Mouse (Mus musculus) heart, postnatal 14 days (tissue): ENCODE measurements around the gene Csk. TPM values are rescaled to one million over a fixed set of nuclear protein-coding genes. Genes with fewer than 3 reads are reported as not detected.

Experiments used
- DNase-seq, 2 experiments: peaks; one replicate each; pipeline ENCODE4 v3.0.0; 2021 to 2022
- intact Hi-C: fragments of 180-260 bp; cut with DNase I; formaldehyde crosslinking; loops from one replicate; pipeline ENCODE4 v1.15.1; 2025
- total RNA-seq, 2 experiments: library from RNA; stranded (reverse); gene quantifications; 2 replicates each; pipeline ENCODE4 v1.2.3; 2021

The Csk gene
- total RNA-seq, 2 experiments from 2014 or later, result 26.9 to 34.1 TPM

DNA sequence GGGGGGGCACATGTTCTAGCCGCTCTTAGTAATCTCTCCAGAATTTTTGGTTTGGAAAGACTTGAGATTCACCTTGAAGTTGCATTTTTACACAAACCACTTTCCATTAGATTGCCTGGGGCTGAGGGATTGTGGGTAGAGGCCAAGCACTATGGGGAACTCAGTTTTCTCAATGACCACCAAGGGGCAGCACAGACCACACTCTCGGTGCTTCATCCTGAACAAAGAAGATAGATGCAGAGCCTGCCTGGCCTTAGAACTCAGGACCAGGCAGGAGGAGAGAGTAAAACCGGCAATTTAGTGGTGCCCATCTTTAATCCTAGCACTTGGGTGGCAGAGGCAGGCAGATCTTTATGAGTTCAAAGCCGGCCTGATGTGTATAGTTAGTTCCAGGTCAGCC is 6.3 kb upstream of the Csk start:
- intact Hi-C loops, result loop anchor here (1.0 to 10.0 kb wide), 3 partner anchors 85 to 335 kb away; no protein-coding TSS in a partner anchor
- peak; percentile 79 to 84 for DNase-seq

- intact Hi-C loops, result loop anchor here (1.0 to 10.0 kb wide), 3 partner anchors 85 to 336 kb away; no protein-coding TSS in a partner anchor
- no peak for DNase-seq
These were observed 5.5 kb upstream of the Csk start for GRCm38 (mm10) chr9:57658970-57659369.

- intact Hi-C loops, result loop anchor here (5.0 to 10.0 kb wide), 2 partner anchors 171 to 337 kb away; no protein-coding TSS in a partner anchor
- no peak for DNase-seq
These were observed 4.4 kb upstream of the Csk start for GRCm38 (mm10) chr9:57657843-57658242.

DNA sequence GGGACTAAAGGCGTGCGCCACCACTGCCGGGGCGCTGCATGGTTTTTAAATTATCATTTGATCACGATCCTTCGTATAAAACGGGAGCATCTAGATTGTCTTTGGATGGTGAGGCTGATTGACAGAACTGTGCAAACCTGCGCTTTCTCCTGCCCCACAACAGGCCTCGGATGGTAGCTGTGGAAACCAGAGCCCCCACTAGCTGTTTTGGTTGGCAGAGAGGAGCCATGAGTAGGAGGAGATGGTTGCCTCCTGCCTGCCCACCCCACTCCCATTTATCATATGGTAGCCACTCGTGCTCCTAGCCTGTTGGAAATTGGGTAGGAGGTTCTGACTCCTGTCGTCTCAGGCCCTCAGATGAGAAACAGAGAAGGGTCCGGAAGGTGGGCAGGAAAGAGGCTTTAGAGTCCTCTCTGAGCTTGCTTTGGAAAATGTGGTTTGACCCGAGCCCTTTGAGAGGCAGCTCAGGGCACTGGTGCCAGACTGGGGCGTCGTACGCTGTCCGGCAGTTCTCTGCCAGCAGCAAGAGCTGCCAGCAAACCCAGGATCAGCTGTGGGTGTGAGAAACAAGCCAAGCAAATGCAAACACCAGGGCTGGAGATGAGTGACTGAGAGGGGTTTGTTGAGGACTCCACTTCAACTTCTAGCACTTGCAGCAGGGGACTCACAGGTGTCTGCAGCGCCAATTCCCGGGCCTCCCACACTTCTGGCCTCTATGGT is 3.4 kb upstream of the Csk start:
- no peak for DNase-seq
- intact Hi-C loops, result loop anchor here (5.0 to 10.0 kb wide), 2 partner anchors 169 to 338 kb away; no protein-coding TSS in a partner anchor

DNA sequence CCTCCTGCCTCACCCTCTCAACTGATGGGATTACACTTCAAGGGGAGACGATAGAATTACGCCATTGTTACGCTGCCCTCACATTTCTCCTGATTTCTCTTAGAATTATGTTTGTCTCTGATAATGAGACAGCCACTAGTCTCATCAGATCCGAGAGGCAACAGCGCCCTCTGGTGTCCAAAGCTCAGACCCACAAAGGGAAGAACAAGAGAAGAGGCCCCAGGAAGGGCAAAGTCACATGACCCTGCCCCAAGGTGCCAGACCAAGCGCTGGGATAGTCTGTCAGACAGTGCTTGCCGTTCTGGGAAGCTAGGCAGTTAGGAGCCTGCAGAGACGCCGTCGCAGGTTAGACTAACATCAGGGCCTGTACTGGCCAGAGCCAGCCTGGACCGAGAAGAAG is 2.3 kb upstream of the Csk start:
- DNase-seq, result peak; percentile 93 to 98
- intact Hi-C loops, result loop anchor here (1.0 to 10.0 kb wide), 5 partner anchors 26 to 339 kb away; no protein-coding TSS in a partner anchor

- intact Hi-C loops, result loop anchor here (1.0 to 10.0 kb wide), 6 partner anchors 26 to 340 kb away; no protein-coding TSS in a partner anchor
- DNase-seq, result no peak
These were observed 1.5 kb upstream of the Csk start for GRCm38 (mm10) chr9:57654966-57655365.

DNA sequence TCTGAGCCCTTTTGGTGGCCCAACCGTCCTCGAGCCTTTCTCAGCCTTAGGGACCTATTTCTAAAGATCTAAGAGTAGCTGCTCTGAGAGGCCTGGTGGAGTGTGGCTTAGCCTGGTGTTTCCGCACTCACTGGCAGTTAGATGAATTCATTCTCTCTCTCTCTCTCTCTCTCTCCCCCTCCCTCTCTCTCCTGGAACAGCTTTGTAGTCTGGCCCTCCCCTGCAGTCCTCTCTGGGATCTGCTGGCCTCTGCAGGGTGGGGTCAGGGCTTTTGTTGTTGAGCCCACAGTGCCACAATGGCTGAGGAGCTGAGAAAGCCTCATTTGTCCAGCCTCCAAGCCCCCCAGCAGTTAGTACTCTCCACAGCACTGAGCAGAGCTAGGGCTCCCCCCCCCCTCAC is 576 bp downstream of the Csk start:
- intact Hi-C loops, result loop anchor here (5.0 to 10.0 kb wide), 2 partner anchors 61 to 342 kb away; no protein-coding TSS in a partner anchor
- DNase-seq, result no peak

DNA sequence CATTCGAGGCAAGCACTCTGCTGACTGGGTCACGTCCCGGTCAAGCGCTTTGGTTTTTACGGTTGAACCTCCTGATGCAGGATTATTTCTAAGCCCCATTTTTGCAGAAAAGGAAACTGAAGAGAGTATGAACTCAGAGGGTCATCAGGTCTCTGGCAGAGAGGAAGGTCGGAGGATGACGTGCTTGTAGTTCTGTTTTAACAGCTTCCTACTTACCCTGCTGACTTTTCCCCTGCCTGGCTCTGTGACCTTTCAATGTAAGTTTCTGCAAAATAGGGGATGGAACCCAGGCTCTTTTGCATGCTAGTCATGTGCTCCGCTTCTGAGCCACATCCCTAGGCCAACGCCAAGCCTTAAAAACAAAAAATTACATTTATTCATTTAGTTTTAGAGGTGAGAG is 1.1 kb downstream of the Csk start:
- intact Hi-C loops, result loop anchor here (5.0 to 10.0 kb wide), 2 partner anchors 60 to 342 kb away; no protein-coding TSS in a partner anchor
- no peak for DNase-seq

DNA sequence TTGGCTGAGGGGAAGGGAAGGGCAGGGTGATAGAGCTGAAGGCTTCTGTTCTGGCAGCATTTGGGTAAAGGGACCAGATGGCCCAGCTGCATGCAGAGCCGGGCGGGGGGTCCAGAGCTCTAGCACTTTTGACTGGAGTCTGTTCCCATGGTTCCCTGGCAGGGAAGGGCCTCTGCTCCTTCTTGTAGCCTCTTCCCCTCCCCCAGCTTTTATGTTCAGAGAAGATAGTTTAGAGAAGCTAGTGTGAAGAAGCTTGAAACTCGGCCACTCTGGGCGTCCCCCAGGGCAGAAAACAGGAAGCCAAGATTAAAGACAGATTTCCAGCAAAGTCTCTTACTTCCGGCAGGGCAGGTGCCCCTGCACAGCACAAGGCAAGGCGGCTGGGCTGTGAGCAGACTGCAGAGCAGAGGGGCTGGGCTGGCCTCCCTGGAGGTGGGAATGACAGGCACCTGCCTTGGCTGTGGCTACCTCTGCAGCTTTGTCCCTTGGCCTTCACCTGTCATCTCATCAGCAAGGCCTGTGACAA is 2.6 kb downstream of the Csk start:
- intact Hi-C loops, result loop anchor here (5.0 to 10.0 kb wide), 2 partner anchors 59 to 344 kb away; no protein-coding TSS in a partner anchor
- no peak for DNase-seq

- intact Hi-C loops, result loop anchor here (5.0 to 10.0 kb wide), 2 partner anchors 58 to 345 kb away; no protein-coding TSS in a partner anchor
These were observed 3.2 kb downstream of the Csk start for GRCm38 (mm10) chr9:57650130-57650785.

DNA sequence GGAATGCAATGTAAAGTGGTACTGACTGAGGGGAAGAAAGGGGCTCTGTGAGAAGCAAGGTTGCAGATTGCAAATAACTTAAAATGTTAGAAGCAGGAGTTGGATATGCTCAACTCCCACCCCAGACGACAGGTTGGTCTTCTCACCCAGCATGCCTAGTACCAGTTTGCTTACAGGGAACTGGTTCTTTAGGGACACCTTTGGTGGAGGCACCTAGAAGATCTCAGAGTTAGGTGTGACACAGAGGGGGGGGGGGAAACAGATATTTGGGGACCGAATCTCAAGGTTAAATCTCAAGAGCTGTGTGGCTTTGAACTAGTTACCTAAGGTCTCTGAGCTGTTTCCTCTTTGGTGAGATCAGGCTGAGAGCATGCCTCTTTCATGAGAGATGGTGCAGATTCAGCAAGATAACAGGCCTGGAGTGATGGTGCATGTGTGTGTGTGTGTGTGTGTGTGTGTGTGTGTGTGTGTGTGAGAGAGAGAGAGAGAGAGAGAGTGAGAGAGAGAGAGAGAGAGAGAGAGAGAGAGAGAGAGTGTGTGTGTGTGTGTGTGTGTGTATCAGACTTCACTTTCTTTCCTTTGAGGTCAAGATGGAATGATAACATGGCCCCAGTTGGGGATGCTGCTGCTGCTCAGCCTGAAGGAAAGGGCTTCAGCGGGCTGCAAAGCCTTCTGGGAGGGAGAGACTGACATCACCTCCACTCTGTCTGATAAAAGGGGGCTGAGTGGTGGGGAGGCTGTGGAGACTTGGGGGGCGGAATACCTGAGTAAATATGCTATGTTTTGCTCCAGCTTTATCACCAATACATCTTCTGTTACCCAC is 5.9 kb downstream of the Csk start:
- no peak for DNase-seq
- intact Hi-C loops, result no loop called here

More at GRCm38 (mm10) chr9:57650130-57650785, 3.2 kb downstream of the Csk start:
- DNase-seq, result no peak

- intact Hi-C loops, result no loop called here
- no peak for DNase-seq
These were observed 6.8 kb downstream of the Csk start for GRCm38 (mm10) chr9:57646551-57647103.

- peak; percentile 96 to 98 for DNase-seq
- intact Hi-C loops, result loop anchor here (1.0 kb wide), 1 partner anchor 16 kb away; no protein-coding TSS in a partner anchor
These were observed 8.2 kb downstream of the Csk start for GRCm38 (mm10) chr9:57644944-57645893.

GRCm38 (mm10) chr9:57644442-57644943 is 8.9 kb downstream of the Csk start:
- intact Hi-C loops, result no loop called here
- DNase-seq, result no peak

- intact Hi-C loops, result no loop called here
- no peak for DNase-seq
These were observed 9.6 kb downstream of the Csk start for GRCm38 (mm10) chr9:57643856-57644180.

DNA sequence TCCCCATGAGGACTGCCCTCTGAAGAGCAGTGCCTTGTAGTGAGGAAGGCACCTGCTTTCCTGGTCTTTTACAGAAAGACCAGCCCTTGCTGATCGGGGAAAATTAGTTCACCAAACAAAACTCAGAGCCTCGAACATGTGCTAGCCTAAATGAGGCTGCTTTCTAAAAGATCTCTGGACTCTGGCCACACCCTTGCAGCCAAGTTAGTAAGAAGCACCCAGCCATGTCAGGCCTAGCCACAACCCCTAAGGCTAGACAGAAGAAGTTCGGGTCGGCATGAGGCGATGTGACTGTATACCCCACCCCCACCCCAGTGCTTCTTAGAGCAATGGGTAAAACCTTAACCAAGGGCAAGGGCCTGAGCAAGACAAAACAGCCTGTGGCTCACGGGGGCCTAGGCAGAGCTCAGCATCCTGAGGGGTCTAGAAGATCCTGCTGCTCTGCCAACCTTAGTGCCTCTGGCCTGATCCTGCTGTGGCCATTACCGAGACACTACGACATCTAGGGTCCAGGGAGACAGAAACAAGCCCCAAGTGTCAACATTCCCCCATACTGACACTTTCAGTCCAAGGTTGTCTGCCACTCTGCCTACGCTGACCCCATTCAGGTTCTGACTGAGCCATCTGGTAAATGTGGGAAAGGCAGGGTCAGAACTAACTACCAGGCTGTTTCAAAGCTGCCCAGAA is 10.1 kb downstream of the Csk start:
- DNase-seq, result no peak
- intact Hi-C loops, result no loop called here

GRCm38 (mm10) chr9:57641775-57642550 is 11.5 kb downstream of the Csk start:
- no peak for DNase-seq
- intact Hi-C loops, result no loop called here
